Mouse (Mus musculus): ENCODE measurements around the gene Sesn3.
"Not testable (repeated sequence)": the region's sequence is repeated elsewhere in the genome, so short reads cannot be mapped to it uniquely, and the experiment has no call there.

The Sesn3 gene

GRCm38 (mm10) chr9:14280696-14281095 is 5.8 kb downstream of the Sesn3 start:
- no peak for DNase-seq (ENCODE audit: low spot score)

GRCm38 (mm10) chr9:14285036-14285435 is 10.2 kb downstream of the Sesn3 start:
- DNase-seq (ENCODE audit: low spot score): no peak

GRCm38 (mm10) chr9:14287234-14287633 is 12.4 kb downstream of the Sesn3 start:
- DNase-seq (ENCODE audit: low spot score): no peak

GRCm38 (mm10) chr9:14288500-14288899 is 13.6 kb downstream of the Sesn3 start:
- no peak for DNase-seq (ENCODE audit: low spot score)

GRCm38 (mm10) chr9:14293866-14294265 is 19.0 kb downstream of the Sesn3 start:
- DNase-seq (ENCODE audit: low spot score): no peak

- no peak for DNase-seq (ENCODE audit: low spot score)
Measured at GRCm38 (mm10) chr9:14295680-14296440, 21.0 kb downstream of the Sesn3 start.

- DNase-seq (ENCODE audit: low spot score): no peak
Measured at GRCm38 (mm10) chr9:14297204-14297603, 22.3 kb downstream of the Sesn3 start.

- no peak for DNase-seq (ENCODE audit: low spot score)
Measured at GRCm38 (mm10) chr9:14299819-14300218, 25.0 kb downstream of the Sesn3 start.

- DNase-seq (ENCODE audit: low spot score): no peak
Measured at GRCm38 (mm10) chr9:14300795-14301194, 25.9 kb downstream of the Sesn3 start.

- DNase-seq (ENCODE audit: low spot score): no peak
Measured at GRCm38 (mm10) chr9:14304262-14304968, 29.5 kb downstream of the Sesn3 start.

GRCm38 (mm10) chr9:14307341-14307740 is 32.5 kb downstream of the Sesn3 start:
- no peak for DNase-seq (ENCODE audit: low spot score)

GRCm38 (mm10) chr9:14313968-14314367 is 39.1 kb downstream of the Sesn3 start:
- no peak for DNase-seq (ENCODE audit: low spot score)

GRCm38 (mm10) chr9:14314477-14314876 is 39.6 kb downstream of the Sesn3 start:
- no peak for DNase-seq (ENCODE audit: low spot score)

- DNase-seq (ENCODE audit: low spot score): no peak
Measured at GRCm38 (mm10) chr9:14316618-14317017, 41.8 kb downstream of the Sesn3 start.

GRCm38 (mm10) chr9:14335829-14336228 is 61.0 kb downstream of the Sesn3 start:
- no peak for DNase-seq (ENCODE audit: low spot score)

- no peak for DNase-seq (ENCODE audit: low spot score)
Measured at GRCm38 (mm10) chr9:14336901-14337300, 62.0 kb downstream of the Sesn3 start.

GRCm38 (mm10) chr9:14338701-14339100 is 63.8 kb downstream of the Sesn3 start:
- peak; percentile 65 for DNase-seq (ENCODE audit: low spot score)

GRCm38 (mm10) chr9:14342041-14342668 is 67.3 kb downstream of the Sesn3 start:
- DNase-seq (ENCODE audit: low spot score): peak; percentile 29

GRCm38 (mm10) chr9:14345866-14346265 is 71.0 kb downstream of the Sesn3 start:
- DNase-seq (ENCODE audit: low spot score): not testable (repeated sequence)

- DNase-seq (ENCODE audit: low spot score): no peak
Measured at GRCm38 (mm10) chr9:14348416-14348815, 73.5 kb downstream of the Sesn3 start.

GRCm38 (mm10) chr9:14349380-14349779 is 74.5 kb downstream of the Sesn3 start:
- DNase-seq (ENCODE audit: low spot score): no peak

- no peak for DNase-seq (ENCODE audit: low spot score)
Measured at GRCm38 (mm10) chr9:14350787-14351186, 75.9 kb downstream of the Sesn3 start.

- DNase-seq (ENCODE audit: low spot score): no peak
Measured at GRCm38 (mm10) chr9:14352337-14352736, 77.5 kb downstream of the Sesn3 start.
